In genomic region chr8:86840120-86840693, GRCm38 (mm10) we compare ENCODE assay signal across 19 mouse cellular contexts.
"Had no signal": no experiment of that assay in that cellular context is flagged by ENCODE, and none has a peak within 500 bp of the region (broad histone marks: within the 10 kb centered on the region; RNA-seq: fewer than 3 reads in every experiment).

No protein-coding gene starts in this region.

- H3K27me3 ChIP-seq: limb, embryonic 12.5 days; limb, embryonic 15.5 days; liver, embryonic 13.5 days; midbrain, embryonic 12.5 days; neural tube, embryonic 13.5 days; stomach, embryonic 15.5 days had no signal

- H3K9me3 ChIP-seq: limb, embryonic 12.5 days; limb, embryonic 15.5 days; liver, embryonic 13.5 days; midbrain, embryonic 12.5 days; neural tube, embryonic 13.5 days; stomach, embryonic 15.5 days had no signal

- H3K27ac ChIP-seq: limb, embryonic 12.5 days; limb, embryonic 15.5 days; liver, embryonic 13.5 days; midbrain, embryonic 12.5 days; neural tube, embryonic 13.5 days; stomach, embryonic 15.5 days had no signal

- H3K4me3 ChIP-seq: limb, embryonic 12.5 days; limb, embryonic 15.5 days; liver, embryonic 13.5 days; midbrain, embryonic 12.5 days; neural tube, embryonic 13.5 days; stomach, embryonic 15.5 days had no signal

- H3K9ac ChIP-seq: limb, embryonic 12.5 days; limb, embryonic 15.5 days; liver, embryonic 13.5 days; midbrain, embryonic 12.5 days; neural tube, embryonic 13.5 days; stomach, embryonic 15.5 days had no signal

- H3K4me1 ChIP-seq: limb, embryonic 12.5 days; limb, embryonic 15.5 days; midbrain, embryonic 12.5 days; neural tube, embryonic 13.5 days; stomach, embryonic 15.5 days had no signal

- DNase-seq: kidney, adult 18-20 months; kidney, adult 9 months; kidney, postnatal 14 days; kidney, postnatal 4 days; left cerebral cortex, postnatal 4 days; liver, embryonic 13.5 days; lung, adult 2 months; lung, postnatal 14 days; lung, postnatal 4 days; retina, postnatal 1 day; right cerebral cortex, postnatal 25 days; spleen, adult 18-20 months; thymus, adult 18-20 months; thymus, postnatal 36 days had no signal

- H3K4me2 ChIP-seq: limb, embryonic 12.5 days; limb, embryonic 15.5 days; liver, embryonic 13.5 days; midbrain, embryonic 12.5 days; neural tube, embryonic 13.5 days; stomach, embryonic 15.5 days had no signal
